9 mouse cellular contexts compared by ENCODE assay signal in genomic region chr2:153609058-153609457, GRCm38 (mm10). TPM values are rescaled to one million over a fixed set of nuclear protein-coding genes. Genes with fewer than 3 reads are reported as not detected.
A peak's percentile ranks its signal among the peaks of the same experiment; 100 is the strongest.
DNase-seq lines count a peak whose midpoint lies in the region; ATAC-seq and TF ChIP-seq lines count a peak whose summit lies in the region.
"Had no signal": no experiment of that assay in that cellular context is flagged by ENCODE, and none has a peak within 500 bp of the region (broad histone marks: within the 10 kb centered on the region; RNA-seq: fewer than 3 reads in every experiment).

No protein-coding gene starts in this region.

- H3K9me3 ChIP-seq in erythroblast, embryonic 14.5 days (ENCODE audit: control insufficient read depth, low read length) = no peaks in the 10 kb centered on the region
- H3K9me3 ChIP-seq in liver, embryonic 12.5 days (replicated peaks) = no peaks in the 10 kb centered on the region
- no peaks in the 10 kb centered on the region for H3K9me3 ChIP-seq in intestine, embryonic 15.5 days
- H3K9me3 ChIP-seq: heart, embryonic 12.5 days had no signal

- H3K9ac ChIP-seq in liver, adult 2 months (ENCODE audit: low read depth, low read length) = no peak overlapping the region
- peak overlapping the region; percentile 54; the same call in 1 of the 2 replicates for H3K9ac ChIP-seq in liver, embryonic 12.5 days
- H3K9ac ChIP-seq in intestine, embryonic 15.5 days = no peak overlapping the region
- H3K9ac ChIP-seq: heart, embryonic 12.5 days had no signal

- TF ChIP-seq CTCF in liver, adult 2 months (IDR thresholded peaks at IDR 0.05; ENCODE audit: low read depth, low read length) = no peak

- H3K36me3 ChIP-seq in erythroblast, embryonic 14.5 days (ENCODE audit: control insufficient read depth) = peaks cover 2% of the 10 kb centered on the region; the same call in 1 of the 2 replicates
- H3K36me3 ChIP-seq in liver, adult 2 months (ENCODE audit: control insufficient read depth, insufficient read depth, low read length) = no peaks in the 10 kb centered on the region
- no peaks in the 10 kb centered on the region for H3K36me3 ChIP-seq in liver, embryonic 12.5 days
- H3K36me3 ChIP-seq in intestine, embryonic 15.5 days = no peaks in the 10 kb centered on the region
- H3K36me3 ChIP-seq: heart, embryonic 12.5 days had no signal

- peak overlapping the region; percentile 45 for H3K4me3 ChIP-seq in erythroblast, embryonic 14.5 days (replicated peaks)
- H3K4me3 ChIP-seq in liver, adult 2 months (ENCODE audit: insufficient read depth, low read depth, low read length) = no peak overlapping the region
- no peak overlapping the region for H3K4me3 ChIP-seq in liver, embryonic 12.5 days
- no peak overlapping the region for H3K4me3 ChIP-seq in intestine, embryonic 15.5 days (replicated peaks)
- H3K4me3 ChIP-seq: heart, embryonic 12.5 days had no signal

- no peaks in the 10 kb centered on the region for H3K79me2 ChIP-seq in liver, adult 2 months (ENCODE audit: control insufficient read depth, insufficient read depth, low read length)

- peaks cover 76% of the 10 kb centered on the region for H3K4me1 ChIP-seq in erythroblast, embryonic 14.5 days (ENCODE audit: control insufficient read depth)
- peaks cover 16% of the 10 kb centered on the region for H3K4me1 ChIP-seq in liver, adult 2 months (ENCODE audit: control insufficient read depth, insufficient read depth, low read length)
- H3K4me1 ChIP-seq in liver, embryonic 12.5 days = peaks cover 83% of the 10 kb centered on the region
- H3K4me1 ChIP-seq in intestine, embryonic 15.5 days (replicated peaks) = peaks cover 27% of the 10 kb centered on the region

- no peaks in the 10 kb centered on the region for H3K27me3 ChIP-seq in erythroblast, embryonic 14.5 days (ENCODE audit: control insufficient read depth)
- no peaks in the 10 kb centered on the region for H3K27me3 ChIP-seq in liver, adult 2 months (ENCODE audit: control insufficient read depth, insufficient read depth, low read length)
- no peaks in the 10 kb centered on the region for H3K27me3 ChIP-seq in liver, embryonic 12.5 days (replicated peaks)
- H3K27me3 ChIP-seq in intestine, embryonic 15.5 days (replicated peaks) = no peaks in the 10 kb centered on the region
- H3K27me3 ChIP-seq: heart, embryonic 12.5 days had no signal

- 21% methylated on average over 8 of the region's 8 CpGs for WGBS in liver, adult 2 months
- 60% methylated on average over 8 of the region's 8 CpGs for WGBS in liver, embryonic 12.5 days (ENCODE audit: insufficient replicate concordance)
- 87% methylated on average over 8 of the region's 8 CpGs for WGBS in intestine, embryonic 15.5 days

- no peak for TF ChIP-seq POLR2A in liver, adult 2 months (IDR thresholded peaks at IDR 0.05; ENCODE audit: extremely low read depth, insufficient read depth, low read length)

- ATAC-seq in erythroblast, adult 5-6 weeks (replicated peaks; ENCODE audit: low FRiP score, poor library complexity, severe bottlenecking) = no peak
- no peak for ATAC-seq in liver, embryonic 12.5 days
- ATAC-seq in intestine, embryonic 15.5 days = no peak

- no peak overlapping the region for H3K27ac ChIP-seq in liver, adult 2 months (replicated peaks; ENCODE audit: insufficient read depth, low read depth, low read length)
- peak overlapping the region; percentile 92 for H3K27ac ChIP-seq in liver, embryonic 12.5 days
- H3K27ac ChIP-seq in intestine, embryonic 15.5 days = no peak overlapping the region

- DNase-seq in liver, adult 2 months (ENCODE audit: extremely low read depth, low read depth, low spot score) = peak; percentile 64
- DNase-seq in liver = no peak
- DNase-seq in adrenal gland, postnatal 36 days = peak; percentile 78 to 81
- DNase-seq in testis, postnatal 10 days (ENCODE audit: low spot score) = no peak

- peak overlapping the region; percentile 62 for H3K4me2 ChIP-seq in liver, embryonic 12.5 days
- H3K4me2 ChIP-seq in intestine, embryonic 15.5 days (replicated peaks) = no peak overlapping the region
- H3K4me2 ChIP-seq: heart, embryonic 12.5 days had no signal

RNA-seq across cellular contexts. Expression of gene Commd7, which starts 23.5 kb away (rescaled TPM):
- 0.38 TPM in 2 replicates for polyA plus RNA-seq in erythroblast, embryonic 14.5 days (2012)
- 9.2 and 18.8 TPM in 2 replicates for total RNA-seq in erythroblast, adult 5-6 weeks (2015; ENCODE audit: low replicate concordance)
- 2.4 and 4.3 TPM in 2 replicates for total RNA-seq in erythroblast, adult 5-6 weeks (2017; ENCODE audit: low replicate concordance)
- 6.3 and 8.0 TPM in 2 replicates for total RNA-seq in liver, adult 2 months (2014; rRNA removed)
- polyA plus RNA-seq in liver, adult 2 months (2012; rRNA removed) = 12.2 and 13.7 TPM in 2 replicates
- 10 to 100 TPM; 36.6 to 44.7 TPM for total RNA-seq in adrenal gland, postnatal 36 days (2021)
- 44.0 and 45.7 TPM in 2 replicates for polyA plus RNA-seq in liver, embryonic 12.5 days (2016; fragmentation: Nextera tagmentation; extraction: Ambion mirVana)
- 81.2 and 82.1 TPM in 2 replicates for polyA plus RNA-seq in intestine, embryonic 15.5 days (2015; fragmentation: Nextera tagmentation; extraction: Ambion mirVana)

RNA-seq across cellular contexts. Expression of gene Dnmt3b, which starts 40.2 kb away (rescaled TPM):
- 0.05 and 0.08 TPM in 2 replicates for polyA plus RNA-seq in erythroblast, embryonic 14.5 days (2012)
- total RNA-seq in erythroblast, adult 5-6 weeks (2015; ENCODE audit: low replicate concordance) = 1.5 and 2.3 TPM in 2 replicates
- 0.94 and 4.0 TPM in 2 replicates for total RNA-seq in erythroblast, adult 5-6 weeks (2017; ENCODE audit: low replicate concordance)
- total RNA-seq in liver, adult 2 months (2014; rRNA removed) = 0.54 and 0.65 TPM in 2 replicates
- polyA plus RNA-seq in liver, adult 2 months (2012; rRNA removed) = 2.2 and 3.4 TPM in 2 replicates
- total RNA-seq in adrenal gland, postnatal 36 days (2021) = 1 to 10 TPM; 2.3 TPM
- polyA plus RNA-seq in liver, embryonic 12.5 days (2016; fragmentation: Nextera tagmentation; extraction: Ambion mirVana) = 16.6 and 17.1 TPM in 2 replicates
- 8.1 and 8.6 TPM in 2 replicates for polyA plus RNA-seq in intestine, embryonic 15.5 days (2015; fragmentation: Nextera tagmentation; extraction: Ambion mirVana)

Comparison
In these comparisons a context has a peak if more than half of its experiments do, and no peak if none do; other contexts are left out.
1. DNase-seq: peak in liver, adult 2 months (single experiment) and adrenal gland, postnatal 36 days (2 of 2); none in liver (single experiment) and testis, postnatal 10 days (single experiment).